Mouse (Mus musculus) urinary bladder, adult 18-20 months (tissue): ENCODE measurements around the gene Rbm44.

Experiments used
- DNase-seq, 2 experiments: peaks; one replicate each; pipeline ENCODE4 v3.0.0; 2022; ENCODE audit warnings: low spot score in 2 of 2, mixed read lengths in 2 of 2

The Rbm44 gene

DNA sequence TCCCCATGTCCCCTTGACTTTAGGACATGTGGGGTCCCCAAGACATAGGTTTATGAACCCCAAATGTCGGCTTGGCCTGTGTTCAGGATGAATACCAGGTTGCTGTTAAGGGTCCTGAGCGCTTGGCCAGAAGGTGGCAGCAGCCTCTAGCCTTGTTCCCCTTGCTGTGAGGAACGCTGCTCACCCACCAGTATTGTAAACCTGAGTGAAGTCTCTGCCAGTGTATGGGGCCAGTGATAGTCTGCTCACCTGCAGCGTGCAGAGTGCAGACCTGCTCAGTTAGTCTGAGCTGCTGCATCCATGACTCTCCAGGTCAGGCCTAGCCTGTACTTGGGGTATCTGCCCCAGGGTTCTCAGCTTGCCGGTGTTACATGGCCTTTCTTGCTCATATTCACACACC is 34.2 kb downstream of the Rbm44 start:
- DNase-seq: peak; percentile 37 to 70

DNA sequence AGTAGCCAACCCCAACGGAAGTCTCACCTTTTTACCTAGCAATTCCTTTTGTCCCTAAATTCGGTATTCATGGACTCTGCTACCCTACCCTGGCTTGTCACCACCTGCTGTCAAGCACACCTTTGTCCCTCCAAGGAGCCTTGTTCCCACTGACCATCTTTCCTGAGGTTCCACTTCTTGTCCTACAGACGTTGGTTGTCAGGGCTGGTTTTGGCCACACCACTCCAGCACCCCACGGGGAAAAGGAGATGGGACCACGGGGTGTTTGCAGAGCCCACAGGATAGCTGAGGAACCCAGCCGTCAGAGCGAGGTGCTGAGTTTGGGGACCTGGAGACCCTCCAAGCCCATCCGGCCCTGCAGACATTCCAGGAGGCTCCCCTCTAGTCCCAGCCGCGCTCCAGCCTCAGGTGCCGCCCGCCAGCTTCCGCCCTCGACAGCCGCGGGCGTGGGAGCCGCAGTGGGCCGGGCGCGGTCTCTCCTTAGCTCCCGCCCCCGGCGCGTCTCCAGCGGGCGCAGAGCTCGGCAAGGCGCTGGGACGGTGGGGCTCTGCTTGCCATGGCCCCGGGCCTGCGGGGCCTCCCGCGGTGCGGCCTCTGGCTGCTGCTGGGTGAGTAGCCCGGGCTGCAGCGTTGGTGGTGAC is 34.8 kb downstream of the Rbm44 start, which contains the start of gene Ramp1:
Ramp1 (plus strand) TSS at position 290 of the 641 bp plus-strand sequence.
- peak in 1 of 2 experiments; percentile 51 for DNase-seq

DNA sequence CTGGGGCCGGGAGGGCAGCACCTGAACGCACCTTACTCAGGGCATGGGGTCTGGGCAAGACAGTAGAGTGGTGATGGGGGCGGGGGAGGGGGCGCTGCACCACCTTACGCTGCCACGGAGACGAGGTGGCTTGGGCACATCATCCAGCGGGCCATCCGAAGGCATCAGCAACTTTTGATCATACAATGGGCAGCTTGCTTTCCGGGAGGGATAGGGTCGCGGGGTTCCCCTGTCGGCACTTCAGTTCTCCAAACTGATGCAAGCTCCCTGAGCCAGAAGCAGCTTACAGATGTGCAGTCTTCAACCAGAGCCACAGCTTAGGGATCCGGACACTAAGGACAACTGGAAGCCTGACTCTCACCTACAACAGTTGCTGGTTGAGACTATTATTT is 35.3 kb downstream of the Rbm44 start:
- DNase-seq: no peak

DNA sequence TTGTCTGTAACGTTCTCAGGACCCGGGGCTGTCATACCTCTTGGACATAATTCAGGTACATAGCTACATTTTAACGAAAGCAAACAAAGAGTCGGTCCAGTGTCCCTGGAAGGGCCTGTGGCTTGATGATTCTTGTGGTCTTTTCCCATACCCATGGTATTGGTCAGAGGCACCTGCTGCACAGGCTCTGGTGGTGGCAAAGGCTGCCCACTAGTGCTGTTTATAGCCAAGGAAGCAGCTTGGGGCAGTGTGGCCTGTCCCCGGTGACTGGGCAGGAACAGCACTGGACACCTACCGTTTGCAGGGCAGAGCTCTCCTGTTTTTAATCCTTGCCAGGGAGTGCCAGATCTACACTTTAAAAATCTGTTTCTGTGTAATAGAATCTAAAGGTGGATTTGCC is 35.8 kb downstream of the Rbm44 start:
- no peak for DNase-seq

DNA sequence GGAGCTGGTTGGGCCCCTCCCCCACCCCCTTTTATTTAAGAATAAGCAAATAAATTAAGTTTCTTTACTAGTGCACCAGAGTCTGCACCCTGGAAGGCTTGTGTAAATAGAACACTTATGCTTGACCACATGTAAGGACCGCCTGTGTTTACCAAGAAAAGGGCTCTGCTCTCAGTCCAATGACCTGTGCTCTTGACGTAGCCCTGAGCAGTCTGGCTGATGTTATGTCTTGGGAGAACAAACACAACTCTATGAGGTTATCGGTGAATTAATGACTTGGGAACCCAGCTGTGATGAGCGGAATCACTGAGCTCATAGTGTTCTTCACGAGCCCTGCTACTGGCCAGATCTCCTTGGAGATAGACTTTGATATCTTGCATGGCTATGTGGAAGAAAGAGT is 36.4 kb downstream of the Rbm44 start:
- DNase-seq: no peak

DNA sequence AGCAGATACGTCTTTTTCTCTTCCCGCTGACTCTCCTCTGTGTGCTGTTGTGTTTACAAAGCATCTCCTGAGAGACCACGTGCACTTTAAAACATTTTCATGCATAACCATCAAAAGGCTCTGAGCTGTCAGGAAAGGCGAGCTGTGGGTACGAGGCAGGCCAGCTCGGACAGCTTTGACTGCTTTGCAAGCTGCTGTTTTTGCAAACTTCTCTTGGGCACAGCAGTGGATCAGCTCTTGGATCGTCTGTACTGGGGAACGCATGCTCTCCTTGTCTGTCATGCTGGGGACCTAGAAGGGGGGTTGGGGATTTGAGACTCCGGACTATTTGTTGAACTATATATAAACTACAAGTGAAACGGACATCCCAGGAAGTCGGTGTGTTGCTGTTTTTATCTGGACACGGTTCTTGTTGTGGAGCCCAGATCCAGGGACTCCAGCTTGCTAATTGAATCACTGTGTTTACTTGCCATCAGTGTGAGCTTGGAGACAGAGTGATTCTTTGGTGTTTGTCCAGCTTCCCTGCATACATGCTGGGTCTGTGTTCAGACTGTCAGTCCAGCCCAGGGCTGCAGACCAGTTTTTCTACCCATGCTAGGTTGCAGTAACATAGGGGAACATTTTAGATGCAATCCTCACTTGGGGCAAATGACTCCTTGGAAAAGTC is 37.0 kb downstream of the Rbm44 start:
- DNase-seq: no peak

DNA sequence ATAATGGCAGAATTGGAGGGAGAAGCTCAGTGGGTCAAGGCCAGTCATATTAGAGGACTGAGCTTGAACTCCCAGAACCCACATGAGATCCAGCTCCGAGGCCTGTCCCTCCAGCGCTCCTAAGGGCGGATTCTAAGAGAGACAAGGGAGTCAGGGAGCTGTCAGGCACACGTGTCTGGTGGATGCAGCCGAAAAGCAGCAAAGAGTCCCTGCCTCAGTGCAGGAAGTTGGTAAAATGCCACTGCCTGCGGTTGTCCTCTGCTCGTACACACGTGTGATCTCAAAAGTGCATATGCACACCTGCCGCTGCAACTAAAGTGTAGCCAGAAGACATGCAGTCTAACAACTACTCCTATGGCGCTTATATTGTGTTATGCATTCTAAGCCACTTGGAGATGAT is 38.4 kb downstream of the Rbm44 start:
- no peak for DNase-seq

DNA sequence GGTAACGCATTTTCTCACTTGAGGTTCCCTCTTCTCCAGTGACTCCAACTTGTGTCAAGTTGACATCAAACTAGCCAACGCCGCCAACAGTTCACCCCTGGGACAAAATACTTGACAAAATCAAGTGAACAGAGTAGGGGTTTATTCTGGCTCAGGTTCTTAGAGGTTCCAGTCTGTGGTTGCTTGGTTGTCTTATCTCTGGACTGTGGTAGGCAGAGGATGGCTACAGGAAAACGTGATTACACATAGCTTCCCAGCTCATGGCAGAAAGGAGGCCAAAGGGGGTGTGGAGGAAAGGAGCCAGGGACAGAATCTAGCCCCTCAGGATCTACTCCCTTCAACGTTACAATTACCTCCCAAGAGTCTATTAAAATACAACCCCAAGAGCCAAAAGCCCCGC is 41.8 kb downstream of the Rbm44 start:
- no peak for DNase-seq

DNA sequence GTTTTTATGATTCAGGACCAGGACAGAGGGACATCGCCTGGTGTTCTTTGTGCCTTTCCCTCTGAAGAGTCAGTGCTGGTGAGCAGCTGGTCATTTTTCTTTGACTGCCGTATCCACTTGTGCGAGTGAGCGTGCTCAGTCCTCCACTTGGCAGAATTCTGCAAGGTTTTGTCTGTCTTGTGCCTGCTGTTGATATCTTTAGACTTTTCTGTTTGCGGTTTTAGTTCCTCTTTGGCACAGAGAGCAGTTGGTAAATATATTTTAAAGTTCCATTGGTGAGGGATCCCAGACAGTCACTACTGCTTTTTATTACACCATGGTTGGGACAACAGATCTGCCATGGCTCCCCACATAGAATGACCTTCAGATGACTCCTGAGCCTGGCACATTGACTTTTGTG is 42.4 kb downstream of the Rbm44 start:
- no peak for DNase-seq

DNA sequence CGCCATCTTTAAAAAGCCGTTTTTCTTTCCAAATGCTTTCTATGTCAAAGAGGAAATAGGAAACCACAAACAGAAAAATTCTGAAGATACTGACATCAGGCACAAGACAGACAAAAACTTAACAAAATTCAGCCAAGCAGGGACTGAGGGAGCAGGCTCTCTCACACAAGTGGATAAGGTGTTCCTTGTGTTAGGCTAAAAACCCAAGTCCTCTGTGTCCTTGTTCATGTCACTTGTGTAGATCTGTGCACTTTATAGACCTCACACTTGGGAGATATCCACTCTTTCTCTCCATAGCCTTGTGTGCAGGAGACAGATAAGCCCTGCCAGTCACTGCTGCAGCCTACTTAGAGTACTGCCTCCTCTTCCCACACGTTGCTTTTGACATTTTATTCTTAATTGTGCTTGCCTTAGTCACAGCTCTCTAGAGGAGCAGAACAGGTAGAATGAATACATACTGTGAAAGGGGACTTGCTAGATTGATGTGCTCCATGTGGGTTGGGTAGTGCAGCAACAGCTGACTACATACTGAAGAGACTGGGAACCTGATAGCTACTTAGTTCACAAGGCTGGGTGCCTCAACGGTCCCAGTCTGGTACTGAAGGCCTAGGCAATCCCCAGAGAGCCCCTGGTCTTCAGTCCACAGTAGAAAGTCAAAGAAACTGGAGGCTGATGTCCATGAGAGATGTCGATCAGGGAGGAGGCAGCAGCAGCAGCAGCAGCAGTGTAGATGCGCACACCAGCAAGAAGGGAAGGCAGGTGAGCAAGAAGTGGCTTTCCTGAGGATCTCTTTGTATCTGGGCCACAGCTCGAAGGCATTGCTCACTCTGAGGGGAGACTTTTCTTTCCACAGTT is 43.1 kb downstream of the Rbm44 start:
- no peak for DNase-seq

DNA sequence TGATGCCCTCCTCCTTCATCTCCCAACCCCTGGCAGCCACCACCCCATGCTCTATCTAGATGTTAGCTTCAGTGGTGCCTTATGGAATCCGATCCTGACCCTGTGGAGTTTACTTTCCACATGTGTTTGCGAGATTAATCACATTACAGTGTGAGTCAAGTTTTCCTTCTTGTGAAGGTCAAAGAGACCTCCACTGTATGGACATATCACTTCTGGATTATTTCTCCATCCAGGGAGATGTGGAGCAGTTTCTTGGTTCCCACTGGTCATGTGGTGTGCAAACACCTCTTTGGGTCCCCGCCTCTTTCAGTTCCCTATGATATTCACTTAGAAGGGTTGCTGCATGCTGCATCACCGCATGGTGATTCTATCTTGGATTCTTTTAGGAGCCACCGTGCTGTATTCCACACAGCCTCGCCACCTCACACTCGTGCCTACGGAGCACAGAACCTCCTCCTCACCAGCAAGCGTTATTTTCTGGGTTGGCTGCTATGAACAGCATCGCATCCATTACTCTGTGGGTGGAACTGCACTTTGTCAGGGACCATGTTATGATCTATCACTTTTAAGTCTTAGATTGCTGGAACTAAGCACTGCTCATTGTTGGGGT is 44.1 kb downstream of the Rbm44 start:
- no peak for DNase-seq

DNA sequence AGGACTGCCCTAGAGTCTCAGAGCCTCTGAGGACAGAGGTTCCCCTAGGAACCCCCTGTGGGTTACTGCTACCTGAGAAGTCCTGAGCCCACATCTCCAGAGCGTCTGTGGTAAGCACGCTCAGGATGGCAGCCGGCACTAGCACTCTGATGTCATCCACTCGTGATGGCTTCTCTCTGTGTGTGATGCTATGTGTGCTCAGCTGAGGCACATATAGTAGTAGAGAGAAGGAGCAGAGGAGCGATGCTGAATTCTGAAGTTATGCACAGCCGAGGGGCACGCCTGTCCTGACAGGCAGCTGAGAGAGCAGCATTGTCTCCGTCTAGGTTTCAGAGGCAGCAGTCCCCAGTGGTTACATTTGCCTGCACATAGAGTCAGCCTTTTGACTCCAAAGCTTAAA is 47.3 kb downstream of the Rbm44 start:
- DNase-seq: no peak

DNA sequence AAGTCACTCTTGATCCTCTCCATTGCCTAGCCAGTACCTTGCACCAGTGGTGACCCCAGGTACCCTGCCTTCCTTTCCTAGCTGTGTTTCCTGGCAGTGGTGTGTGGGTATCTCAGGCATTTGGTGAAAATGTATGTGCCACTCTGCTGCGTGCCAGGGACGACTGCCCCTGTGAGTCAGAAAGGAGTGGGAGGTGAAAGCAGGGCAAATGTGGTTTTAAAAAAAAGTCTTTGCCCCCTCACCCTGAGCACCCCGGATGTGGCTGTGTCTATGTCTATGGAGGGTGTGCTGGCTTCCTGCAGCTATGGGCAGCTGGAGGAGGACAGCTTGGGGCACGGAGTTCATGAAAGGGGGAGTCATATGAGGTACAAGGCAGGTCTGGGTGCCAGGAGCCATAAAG is 48.4 kb downstream of the Rbm44 start:
- no peak for DNase-seq

DNA sequence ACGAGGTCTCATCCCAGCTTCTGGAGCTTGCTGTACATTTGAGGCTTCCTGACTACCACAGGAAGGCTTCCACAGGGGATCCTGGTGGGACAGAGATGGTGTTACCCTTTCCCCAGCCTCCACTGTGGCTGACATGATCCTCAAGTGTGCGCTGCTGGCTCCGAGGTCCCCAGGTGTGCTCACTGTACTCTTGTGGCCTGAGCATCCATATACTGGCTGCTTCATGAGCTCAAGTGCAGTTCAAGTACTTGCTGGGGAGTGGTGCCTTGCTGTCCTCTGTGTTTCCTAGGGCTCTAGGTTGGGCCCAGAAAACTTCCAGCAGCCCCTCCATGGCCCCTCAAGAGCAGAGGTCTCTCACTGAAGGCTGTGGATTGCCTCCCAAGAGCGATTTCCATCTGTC is 48.8 kb downstream of the Rbm44 start:
- no peak for DNase-seq

DNA sequence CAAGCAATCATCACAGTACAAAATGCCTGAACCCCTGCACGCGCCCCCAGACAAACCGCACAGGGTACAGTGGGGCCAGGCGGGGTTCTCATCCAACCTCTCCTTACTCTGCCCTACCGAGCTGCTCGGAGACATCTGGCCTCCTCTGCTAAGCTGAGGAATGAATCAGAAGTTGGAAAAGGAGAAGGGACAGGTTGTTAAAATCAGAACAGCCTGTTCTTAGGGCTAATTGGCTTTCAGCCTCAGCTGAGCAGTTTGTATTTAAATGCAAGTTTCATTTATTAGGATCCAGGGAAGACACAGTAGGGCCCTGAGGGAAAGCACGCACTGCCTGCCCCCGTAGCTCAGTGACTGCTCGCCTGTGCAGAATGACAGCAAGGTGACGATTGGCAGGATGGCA is 54.9 kb downstream of the Rbm44 start:
- no peak for DNase-seq

DNA sequence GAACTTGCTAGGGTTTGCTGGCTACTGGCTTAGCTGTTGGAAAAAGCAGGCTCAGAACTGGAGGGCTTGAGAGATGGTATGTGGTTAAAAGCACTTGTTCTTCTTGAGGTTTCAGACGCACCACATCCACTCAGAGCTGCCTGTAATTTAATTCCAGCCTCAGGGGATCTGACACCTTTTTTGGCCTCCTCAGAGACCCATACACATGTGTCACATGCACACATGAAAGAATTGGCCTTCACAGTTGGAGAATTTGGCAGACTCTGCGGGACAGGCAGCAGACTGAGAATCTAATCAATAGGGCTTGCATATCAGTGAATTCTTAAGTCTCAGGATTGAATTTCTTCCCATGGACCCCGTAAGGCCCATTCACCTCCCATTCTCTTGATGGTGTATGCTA is 56.2 kb downstream of the Rbm44 start:
- no peak for DNase-seq

DNA sequence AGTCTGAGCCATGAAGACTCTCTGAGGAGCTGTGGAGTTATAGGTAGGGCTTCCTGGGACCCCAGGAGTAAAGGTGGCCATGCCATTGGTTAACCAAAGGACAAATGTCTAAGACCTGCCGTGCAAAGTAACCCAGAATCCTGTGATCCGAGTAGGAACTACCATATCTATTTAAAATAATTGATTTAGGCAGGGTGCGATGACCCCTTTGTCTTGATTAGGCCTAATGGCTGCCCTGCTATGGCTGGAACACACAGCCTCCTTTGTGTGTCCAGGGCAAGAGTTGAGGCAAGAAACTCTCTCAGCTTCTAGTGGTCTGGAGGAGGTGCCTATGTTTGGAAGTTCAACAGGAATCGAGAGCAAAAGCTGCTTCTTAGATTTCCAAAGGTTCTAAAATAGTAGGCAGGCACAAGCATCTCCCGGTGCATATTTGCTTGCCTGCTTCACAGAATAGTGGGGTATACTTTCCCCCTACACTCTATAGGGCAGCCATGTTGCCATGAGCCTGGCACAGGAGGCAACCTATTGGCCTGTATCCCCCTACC is 59.4 kb downstream of the Rbm44 start:
- no peak for DNase-seq

DNA sequence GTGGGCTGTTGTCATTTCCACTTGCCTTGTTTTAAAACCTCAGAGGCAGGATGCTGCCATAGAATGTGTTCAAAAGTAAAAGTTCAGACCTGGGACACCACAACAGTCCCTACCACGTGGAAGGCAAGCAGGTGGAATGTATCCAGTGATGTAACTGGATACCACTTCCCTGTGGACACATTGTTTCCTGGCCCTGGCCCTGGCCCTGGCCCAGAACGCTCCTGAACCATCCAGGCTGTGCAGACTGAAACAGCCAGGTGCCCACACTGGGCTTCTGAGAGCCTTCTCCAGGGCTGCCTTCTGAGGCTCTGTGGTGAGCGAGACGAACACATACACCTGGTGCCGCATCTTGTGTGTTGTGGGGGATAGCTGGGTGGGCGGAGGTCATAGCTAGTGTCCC is 60.8 kb downstream of the Rbm44 start:
- no peak for DNase-seq

DNA sequence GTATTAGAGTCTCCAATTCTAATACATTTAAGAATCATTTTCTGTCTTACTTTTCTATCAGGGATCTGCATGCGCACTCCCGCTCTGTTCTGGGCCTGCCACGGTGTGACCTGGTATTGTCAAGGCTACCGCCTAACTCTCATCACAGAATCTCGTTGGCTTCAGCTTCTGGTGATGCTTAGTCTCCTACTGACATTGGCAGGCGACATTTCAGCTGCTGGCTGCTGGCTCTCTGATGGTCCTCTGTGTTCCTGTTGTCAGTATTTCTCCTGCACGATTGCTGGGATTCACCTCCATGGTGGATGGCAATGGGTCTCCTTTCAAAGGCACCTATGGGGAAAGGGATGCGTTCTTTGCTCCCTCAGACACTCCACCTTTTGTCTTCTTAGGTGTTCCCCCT is 61.4 kb downstream of the Rbm44 start:
- no peak for DNase-seq

DNA sequence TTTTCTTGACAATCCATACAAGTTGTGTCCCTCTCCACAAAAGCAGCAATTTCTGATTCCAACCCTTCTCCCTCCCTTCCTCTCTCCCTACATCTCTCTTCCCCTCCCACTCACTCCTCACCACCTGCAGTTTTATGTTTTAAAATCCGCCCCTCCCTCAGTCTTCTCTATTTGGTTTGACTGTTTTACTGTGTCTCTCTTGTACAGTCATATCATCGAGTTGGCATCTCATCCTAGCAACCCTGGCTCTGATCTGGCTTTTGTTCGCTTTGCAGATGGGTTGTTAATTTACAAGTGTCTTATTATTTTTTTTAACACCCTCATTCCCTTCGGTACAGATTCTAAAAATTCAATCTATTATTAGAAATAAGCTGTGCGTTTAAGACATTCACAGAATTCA is 62.0 kb downstream of the Rbm44 start:
- no peak for DNase-seq

DNA sequence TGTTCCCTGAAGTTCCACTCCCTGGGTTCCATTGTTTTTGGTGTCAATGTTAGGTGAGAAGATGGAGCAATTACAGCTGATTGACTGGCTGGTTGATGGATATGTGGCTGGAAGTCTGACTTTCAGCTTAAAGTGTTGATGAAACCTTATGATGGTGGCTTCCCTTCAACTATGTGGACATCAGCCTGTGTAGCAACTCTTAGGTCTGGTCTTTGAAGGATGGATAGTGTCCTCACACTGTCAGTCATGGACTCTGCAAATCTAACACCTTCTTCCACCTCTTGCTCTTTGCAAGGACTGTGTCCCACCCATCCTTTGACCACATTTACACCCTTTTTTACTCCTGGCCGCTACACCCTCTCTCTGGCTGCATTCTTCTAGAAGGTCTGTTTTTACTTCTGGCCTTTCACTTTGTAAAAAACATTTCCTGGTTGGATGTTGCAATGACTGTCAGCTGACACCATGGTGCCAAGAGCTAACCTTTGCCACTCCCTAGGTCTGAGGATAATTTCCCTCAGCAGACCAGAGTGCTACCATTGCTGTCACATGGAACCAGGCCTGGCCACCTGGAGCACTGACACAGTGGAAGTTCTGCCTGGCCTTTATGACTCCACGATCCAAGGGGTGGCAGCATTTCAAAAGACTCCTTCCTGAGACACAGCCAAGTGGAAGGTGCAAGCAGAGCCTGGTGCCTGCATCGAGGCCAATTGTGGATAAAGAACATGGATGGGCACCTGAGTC is 62.6 kb downstream of the Rbm44 start:
- DNase-seq: no peak
